Mouse (Mus musculus) lung, embryonic 15.5 days (tissue): ENCODE results near the gene Zbtb20. TPM values are rescaled to one million over a fixed set of nuclear protein-coding genes. Genes with fewer than 3 reads are reported as not detected.
A peak's percentile ranks its signal among the peaks of the same experiment; 100 is the strongest.

Experiments used
- ATAC-seq: fragments of 200-750 bp; cut with Nextera tagmentation; 2 replicates; pipeline ENCODE4 v1.8.0; 2017; ENCODE audit warnings: moderate number of reproducible peaks, borderline replicate concordance; ENCODE audit not compliant: low FRiP score, low TSS enrichment; ENCODE audit errors: extremely low read depth
- H3K27ac ChIP-seq: fragments of 300-500 bp; sonication (generic); 2 replicates; pipeline ENCODE4 v1.5.1; 2015; ENCODE audit warnings: moderate library complexity, mild to moderate bottlenecking, inconsistent platforms
- H3K27me3 ChIP-seq: fragments of 300-500 bp; sonication (generic); 2 replicates; pipeline ENCODE4 v1.6.1; 2015; ENCODE audit warnings: inconsistent platforms
- H3K36me3 ChIP-seq: fragments of 300-500 bp; sonication (generic); 2 replicates; pipeline ENCODE4 v1.6.1; 2015; ENCODE audit warnings: inconsistent platforms
- H3K4me1 ChIP-seq: fragments of 300-500 bp; sonication (generic); 2 replicates; pipeline ENCODE4 v1.6.1; 2015; ENCODE audit warnings: inconsistent platforms
- H3K4me2 ChIP-seq: fragments of 300-500 bp; sonication (generic); 2 replicates; pipeline ENCODE4 v1.6.1; 2015; ENCODE audit warnings: inconsistent platforms, mild to moderate bottlenecking, moderate library complexity
- H3K4me3 ChIP-seq: fragments of 300-500 bp; sonication (generic); 2 replicates; pipeline ENCODE4 v1.5.1; 2015; ENCODE audit warnings: mild to moderate bottlenecking, inconsistent platforms
- H3K9ac ChIP-seq: fragments of 300-500 bp; sonication (generic); 2 replicates; pipeline ENCODE4 v1.6.1; 2015; ENCODE audit warnings: inconsistent platforms
- H3K9me3 ChIP-seq: fragments of 300-500 bp; sonication (generic); 2 replicates; pipeline ENCODE4 v1.6.1; 2016; ENCODE audit warnings: inconsistent platforms
- WGBS: fragments of 180-500 bp; shearing (Covaris S2); methylation state at CpG from one replicate; pipeline ENCODE4 v1.1.7; 2015; 5-methylcytosine and 5-hydroxymethylcytosine counted together
- polyA plus RNA-seq: library from polyadenylated mRNA; unstranded; fragments of >200 nt; fragmentation: Nextera tagmentation; extraction: Ambion mirVana; gene quantifications from 2 replicates; pipeline ENCODE4 v1.2.1, GENCODE M21; 2015

The Zbtb20 gene
- polyA plus RNA-seq, 1 experiment from 2014 or later: 22.1 TPM

DNA sequence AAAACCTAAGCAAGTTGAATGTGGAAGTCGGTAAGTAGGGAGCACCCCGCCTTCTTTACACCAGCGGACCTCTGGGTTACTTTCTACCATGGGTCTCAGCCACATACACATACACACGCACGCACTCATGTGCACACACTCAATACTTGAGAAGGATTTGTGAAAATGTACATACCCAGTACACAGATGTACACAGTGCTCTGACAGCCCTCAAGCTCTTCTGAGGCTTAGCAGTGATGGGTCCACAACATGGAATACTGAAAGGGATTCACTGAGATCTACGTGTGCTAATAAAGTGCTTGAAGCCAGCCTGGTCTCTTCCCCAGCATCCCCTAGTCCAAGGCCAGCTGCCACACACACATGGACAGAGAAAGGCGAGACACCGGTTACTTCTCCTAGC, 761.6 kb downstream of the Zbtb20 start:
- no peak overlapping the region for H3K4me2 ChIP-seq
- H3K27me3 ChIP-seq: no peaks in the 10 kb centered on the region
- no peak overlapping the region for H3K27ac ChIP-seq
- 0 out of 2 replicates have a peak, but pooled peaks cover 4% of the 10 kb centered on the region for H3K4me1 ChIP-seq
- H3K36me3 ChIP-seq: no peaks in the 10 kb centered on the region
- no peak overlapping the region for H3K4me3 ChIP-seq
- H3K9me3 ChIP-seq: no peaks in the 10 kb centered on the region
- ATAC-seq: no peak
- no peak overlapping the region for H3K9ac ChIP-seq
- 87% methylated on average over 8 of the region's 8 CpGs for WGBS

DNA sequence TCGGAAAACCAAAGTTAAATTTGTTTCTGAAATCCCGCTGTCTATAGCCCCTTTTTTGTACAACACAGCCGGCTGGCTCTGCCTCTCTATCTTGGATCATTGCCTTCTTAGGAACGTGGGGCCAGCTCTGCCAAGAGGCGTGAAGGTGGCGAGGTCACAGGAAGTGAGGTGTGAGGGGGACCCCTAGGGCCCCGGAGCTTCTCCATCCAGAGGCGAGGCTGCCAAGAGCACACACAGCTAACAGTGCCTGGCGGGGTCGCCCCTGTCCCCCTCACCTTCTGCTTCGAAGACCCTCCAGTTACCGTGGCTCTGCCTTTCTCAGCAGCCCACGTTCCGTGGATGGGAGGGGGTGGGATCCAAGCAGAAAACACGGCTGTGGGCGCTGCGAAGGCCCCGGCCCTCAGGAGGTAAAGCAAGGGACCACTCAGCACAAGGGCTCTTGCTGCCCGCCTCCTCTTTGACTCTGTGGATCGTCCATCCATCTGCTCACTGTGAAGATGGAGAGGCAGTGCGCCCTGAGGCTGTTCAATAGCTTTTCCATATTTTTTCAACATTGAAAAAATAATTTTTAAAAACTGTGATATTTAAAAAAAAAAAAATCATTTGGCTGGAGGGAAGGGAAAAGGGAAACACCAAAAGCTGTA, 762.8 kb downstream of the Zbtb20 start:
- H3K27ac ChIP-seq: no peak overlapping the region
- H3K27me3 ChIP-seq: no peaks in the 10 kb centered on the region
- peak overlapping the region; percentile 41 for H3K4me2 ChIP-seq
- H3K4me1 ChIP-seq: 0 out of 2 replicates have a peak, but pooled peaks cover 4% of the 10 kb centered on the region
- 46% methylated on average over 21 of the region's 21 CpGs for WGBS
- no peak overlapping the region for H3K4me3 ChIP-seq
- H3K36me3 ChIP-seq: no peaks in the 10 kb centered on the region
- ATAC-seq: peak; percentile 42; the same call in 1 of the 2 replicates
- H3K9me3 ChIP-seq: no peaks in the 10 kb centered on the region
- H3K9ac ChIP-seq: no peak overlapping the region

DNA sequence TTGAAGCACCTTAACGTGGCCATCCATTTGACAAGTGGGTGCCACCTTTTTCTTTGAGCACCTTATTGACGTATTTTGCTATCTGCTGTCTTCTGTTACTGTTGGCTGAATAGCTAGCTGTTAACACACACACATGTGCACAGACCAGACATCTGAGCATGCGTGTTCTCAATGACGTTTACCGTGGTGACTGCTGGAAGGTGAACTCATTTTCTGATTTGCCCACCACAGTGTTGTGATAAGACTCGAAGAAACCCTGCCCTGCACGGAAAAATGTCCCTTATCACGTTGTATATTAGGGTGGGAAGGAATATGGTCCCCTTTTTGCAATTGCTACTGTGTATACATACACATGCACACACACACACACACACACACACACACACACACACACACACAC, 765.5 kb downstream of the Zbtb20 start:
- Histone ChIP-seq H3K4me2 (no peak overlapping the region), H3K36me3 (no peaks in the 10 kb centered on the region), H3K9ac (no peak overlapping the region), H3K4me3 (no peak overlapping the region), H3K9me3 (no peaks in the 10 kb centered on the region), H3K27me3 (no peaks in the 10 kb centered on the region), H3K27ac (no peak overlapping the region), H3K4me1 (0 out of 2 replicates have a peak, but pooled peaks cover 4% of the 10 kb centered on the region)
- WGBS: 72% methylated on average over 8 of the region's 8 CpGs
- no peak for ATAC-seq

DNA sequence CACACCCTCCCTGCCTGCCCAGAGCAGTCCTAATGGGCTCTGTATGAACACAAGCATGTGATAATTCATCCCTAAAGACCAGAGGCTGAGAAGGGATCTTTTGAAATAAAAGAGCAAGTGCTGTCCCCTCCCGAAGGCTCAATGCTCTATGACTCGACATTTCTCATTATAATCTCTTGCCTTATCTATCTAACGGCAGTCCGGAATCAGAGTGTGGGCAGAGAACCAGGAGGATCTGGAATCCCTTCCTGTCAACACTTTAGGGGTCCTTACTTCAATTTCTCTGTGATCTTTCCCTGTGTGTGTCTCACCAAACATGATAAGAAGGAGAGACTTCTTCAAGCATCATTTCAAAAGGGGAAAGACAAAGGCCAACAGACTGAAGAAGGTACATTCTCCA, 770.2 kb downstream of the Zbtb20 start:
- Histone ChIP-seq H3K4me3 (no peak overlapping the region), H3K27ac (no peak overlapping the region), H3K4me1 (no peaks in the 10 kb centered on the region), H3K27me3 (no peaks in the 10 kb centered on the region), H3K9me3 (no peaks in the 10 kb centered on the region), H3K4me2 (no peak overlapping the region), H3K9ac (no peak overlapping the region), H3K36me3 (no peaks in the 10 kb centered on the region)
- 38% methylated on average over 4 of the region's 4 CpGs for WGBS
- ATAC-seq: no peak

DNA sequence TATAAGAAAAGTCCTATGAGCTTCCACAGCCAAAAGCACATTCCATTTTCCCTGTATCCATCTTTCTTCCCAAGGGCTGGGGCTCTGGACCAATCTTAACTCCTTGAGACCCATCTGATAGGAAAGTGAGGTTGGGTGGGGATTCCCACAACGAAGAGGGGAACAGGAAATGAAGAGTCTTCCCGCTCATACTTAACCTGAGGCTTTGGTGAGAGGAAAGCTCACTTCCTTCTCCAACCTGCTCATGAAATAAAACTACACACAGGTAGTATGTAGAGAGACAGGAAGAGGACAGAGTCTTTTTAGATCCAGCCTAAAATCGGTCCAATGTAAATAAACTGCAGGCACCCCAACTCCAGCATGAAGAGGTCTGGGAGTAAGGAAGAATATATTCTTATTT, 771.3 kb downstream of the Zbtb20 start:
- H3K9me3 ChIP-seq: no peaks in the 10 kb centered on the region
- WGBS: 85% methylated on average over 3 of the region's 3 CpGs
- H3K4me2 ChIP-seq: no peak overlapping the region
- no peak for ATAC-seq
- H3K27me3 ChIP-seq: no peaks in the 10 kb centered on the region
- no peaks in the 10 kb centered on the region for H3K4me1 ChIP-seq
- no peak overlapping the region for H3K9ac ChIP-seq
- no peak overlapping the region for H3K27ac ChIP-seq
- H3K4me3 ChIP-seq: no peak overlapping the region
- no peaks in the 10 kb centered on the region for H3K36me3 ChIP-seq

DNA sequence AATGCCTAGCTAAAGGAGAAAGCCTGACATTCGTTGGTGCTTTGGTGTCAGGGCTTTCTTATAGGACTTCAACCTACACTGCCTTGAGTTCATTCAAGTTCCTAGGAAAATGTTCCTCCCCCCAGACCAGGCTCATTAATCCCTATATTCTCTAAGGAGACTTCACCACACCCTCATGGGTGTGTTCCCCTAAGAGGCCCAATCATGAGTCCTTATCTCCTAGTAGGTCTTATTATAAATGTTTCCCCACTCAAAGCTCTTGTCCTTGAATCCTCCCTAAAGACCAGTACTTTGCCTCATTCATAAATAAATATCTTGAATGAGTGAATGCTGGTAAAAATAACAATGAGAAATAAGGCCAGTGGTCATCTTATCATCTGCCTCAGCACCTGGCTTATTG, 772.0 kb downstream of the Zbtb20 start:
- WGBS: 79% methylated on average over 1 of the region's 1 CpGs
- no peak for ATAC-seq
- Histone ChIP-seq H3K4me1 (no peaks in the 10 kb centered on the region), H3K4me2 (no peak overlapping the region), H3K9me3 (no peaks in the 10 kb centered on the region), H3K4me3 (no peak overlapping the region), H3K27me3 (no peaks in the 10 kb centered on the region), H3K9ac (no peak overlapping the region), H3K27ac (no peak overlapping the region), H3K36me3 (no peaks in the 10 kb centered on the region)

DNA sequence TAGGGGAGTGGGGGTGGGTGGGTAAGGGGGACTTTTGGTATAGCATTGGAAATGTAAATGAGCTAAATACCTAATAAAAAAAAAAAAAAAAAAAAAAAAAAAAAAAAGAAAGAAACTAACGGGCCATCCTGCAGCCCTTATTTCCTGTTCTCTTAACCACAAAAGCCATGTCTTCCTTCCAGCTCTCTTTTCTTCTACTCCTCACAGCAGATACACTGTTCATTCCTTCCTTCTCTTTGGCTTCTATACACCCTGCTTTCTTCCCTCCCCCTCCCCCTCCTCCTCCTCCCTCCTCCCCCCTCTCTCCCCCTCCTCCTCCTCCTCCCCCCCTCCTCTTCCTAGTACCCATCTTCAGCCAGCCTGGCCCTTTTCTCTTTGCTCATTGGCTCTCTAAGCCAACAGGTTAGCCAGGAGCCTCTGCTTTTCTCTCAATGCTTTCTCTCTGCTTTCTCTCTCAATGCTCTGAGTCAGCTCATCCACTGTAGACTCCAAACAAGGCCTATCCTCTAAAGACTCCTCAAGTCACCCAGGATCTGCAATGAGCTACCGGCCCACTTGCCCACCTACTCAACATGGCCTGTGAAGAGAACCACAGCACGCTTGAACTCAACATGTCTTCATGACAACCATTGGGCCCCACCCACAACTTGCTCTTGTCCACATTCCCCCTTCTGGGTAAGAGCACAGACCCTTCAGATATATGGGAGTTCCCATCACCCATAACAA, 774.8 kb downstream of the Zbtb20 start:
- Histone ChIP-seq H3K27ac (no peak overlapping the region), H3K4me1 (no peaks in the 10 kb centered on the region), H3K4me2 (no peak overlapping the region), H3K9ac (no peak overlapping the region), H3K36me3 (no peaks in the 10 kb centered on the region), H3K9me3 (no peaks in the 10 kb centered on the region), H3K4me3 (no peak overlapping the region), H3K27me3 (no peaks in the 10 kb centered on the region)
- no peak for ATAC-seq
- WGBS: 91% methylated on average over 2 of the region's 3 CpGs

DNA sequence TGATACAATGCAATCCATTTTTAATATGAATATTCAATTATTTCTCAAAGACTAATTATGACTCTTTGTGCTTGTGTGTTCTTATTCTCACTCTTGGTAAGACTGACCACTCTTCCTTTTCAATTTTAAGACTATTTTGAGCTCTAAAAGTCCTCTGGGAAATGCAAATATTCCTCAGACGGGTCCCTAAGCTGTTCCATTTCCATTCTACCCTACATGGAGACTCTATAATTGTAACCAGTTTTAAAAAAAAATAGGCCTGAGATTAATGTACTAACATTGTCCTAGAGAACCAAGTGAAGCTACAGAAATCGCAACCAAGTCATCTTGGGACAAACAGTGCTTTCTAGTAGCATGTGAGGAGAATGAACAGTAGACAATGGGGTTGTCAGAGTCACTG, 777.6 kb downstream of the Zbtb20 start:
- Histone ChIP-seq H3K4me1 (no peaks in the 10 kb centered on the region), H3K9ac (no peak overlapping the region), H3K27ac (no peak overlapping the region), H3K36me3 (no peaks in the 10 kb centered on the region), H3K9me3 (no peaks in the 10 kb centered on the region), H3K4me3 (no peak overlapping the region), H3K4me2 (no peak overlapping the region), H3K27me3 (no peaks in the 10 kb centered on the region)
- 65% methylated on average over 2 of the region's 2 CpGs for whole genome bisulfite sequencing
- no peak for ATAC-seq

DNA sequence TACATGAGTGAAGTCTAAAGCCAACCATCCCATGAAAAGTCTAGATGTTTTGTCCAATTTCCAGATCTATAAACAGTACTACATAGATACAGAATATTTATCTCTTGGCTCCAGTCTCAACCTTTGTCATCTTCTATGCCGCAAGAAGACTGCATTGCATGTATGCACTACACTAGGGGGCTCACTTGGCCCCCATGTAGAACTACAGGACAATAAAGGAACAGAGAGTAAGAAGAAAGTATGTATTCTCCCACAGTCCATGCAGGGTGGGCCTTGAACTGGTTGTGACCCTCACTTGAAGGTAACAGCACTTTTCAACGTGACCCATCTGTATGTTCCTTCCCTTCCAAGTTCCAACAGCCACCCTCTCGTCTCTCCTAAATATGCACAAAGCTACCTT, 778.6 kb downstream of the Zbtb20 start:
- ATAC-seq: no peak
- Histone ChIP-seq H3K27ac (no peak overlapping the region), H3K36me3 (no peaks in the 10 kb centered on the region), H3K4me3 (no peak overlapping the region), H3K4me1 (no peaks in the 10 kb centered on the region), H3K9ac (no peak overlapping the region), H3K9me3 (no peaks in the 10 kb centered on the region), H3K27me3 (no peaks in the 10 kb centered on the region), H3K4me2 (no peak overlapping the region)
- WGBS: 88% methylated on average over 3 of the region's 3 CpGs

DNA sequence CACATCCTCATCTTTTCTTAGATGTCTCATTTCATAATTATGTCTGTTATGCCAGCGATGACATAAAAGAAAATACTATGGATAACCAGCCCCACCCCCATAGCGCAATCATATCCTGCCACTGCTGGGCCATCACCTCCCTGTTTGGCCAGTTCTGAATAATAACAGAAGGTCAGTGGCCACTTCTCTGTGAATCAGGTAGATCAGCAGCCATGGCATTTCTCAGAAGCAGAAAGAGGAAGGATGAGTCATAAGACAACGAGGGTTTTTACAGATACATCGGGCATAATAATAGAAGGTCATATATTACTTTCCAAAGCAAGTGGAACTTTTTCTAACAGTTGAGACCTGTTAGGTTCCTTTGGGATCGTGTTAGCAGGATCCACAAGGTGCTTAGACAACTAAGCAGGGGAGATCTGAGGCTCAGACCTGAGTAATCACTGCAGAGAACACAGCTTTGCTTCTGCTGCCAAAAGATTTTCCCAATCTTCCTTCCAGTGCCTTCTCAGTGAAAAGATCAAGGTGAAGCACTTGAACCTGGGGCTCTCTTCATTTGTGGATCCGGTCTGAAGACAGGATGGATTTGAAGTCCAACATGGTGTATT, 779.6 kb downstream of the Zbtb20 start:
- no peaks in the 10 kb centered on the region for H3K36me3 ChIP-seq
- no peak for ATAC-seq

DNA sequence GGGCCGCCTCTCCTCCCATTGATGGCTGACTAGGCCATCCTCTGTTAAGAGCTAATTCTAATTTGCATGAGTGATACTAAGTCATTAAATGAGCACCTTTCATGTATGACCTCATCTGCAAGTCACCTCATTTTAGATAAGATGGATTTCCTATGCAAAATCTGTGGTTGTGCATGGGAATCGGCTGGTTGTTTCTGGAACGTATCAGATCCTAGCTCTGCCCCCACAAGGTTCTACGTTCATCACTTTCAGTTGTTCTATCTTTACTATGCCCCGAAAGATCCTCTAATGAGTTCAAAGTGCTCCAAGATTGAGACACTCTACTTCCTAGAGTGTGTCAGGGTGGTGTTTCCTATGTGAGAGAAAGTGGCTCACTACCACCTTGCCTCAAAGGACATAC, 785.9 kb downstream of the Zbtb20 start:
- Histone ChIP-seq H3K4me3 (no peak overlapping the region), H3K9ac (no peak overlapping the region), H3K27ac (no peak overlapping the region), H3K9me3 (no peaks in the 10 kb centered on the region), H3K4me1 (no peaks in the 10 kb centered on the region), H3K36me3 (no peaks in the 10 kb centered on the region), H3K4me2 (no peak overlapping the region), H3K27me3 (no peaks in the 10 kb centered on the region)
- 91% methylated on average over 5 of the region's 5 CpGs for WGBS
- no peak for ATAC-seq

More for the DNA sequence above, 779.6 kb downstream of the Zbtb20 start:
- Histone ChIP-seq H3K9ac (no peak overlapping the region), H3K9me3 (no peaks in the 10 kb centered on the region), H3K4me3 (no peak overlapping the region), H3K4me2 (no peak overlapping the region), H3K27ac (no peak overlapping the region), H3K4me1 (no peaks in the 10 kb centered on the region), H3K27me3 (no peaks in the 10 kb centered on the region)
- WGBS: 68% methylated on average over 6 of the region's 6 CpGs
